Mouse (Mus musculus) ES-E14 (cell line): ENCODE measurements around the gene Midn. TPM values are rescaled to one million over a fixed set of nuclear protein-coding genes. Genes with fewer than 3 reads are reported as not detected.

ENCODE experiments used
- DNase-seq: peaks from one replicate; pipeline ENCODE4 v3.0.0-alpha.2; 2013; ENCODE audit warnings: low read depth, low spot score
- H3K27ac ChIP-seq: 2 replicates; pipeline ENCODE4 v1.5.1; 2012; ENCODE audit warnings: low read depth, mild to moderate bottlenecking, low read length, moderate library complexity, mixed read lengths; ENCODE audit not compliant: poor library complexity, insufficient read depth, severe bottlenecking
- H3K36me3 ChIP-seq: 2 replicates; pipeline ENCODE4 v1.6.1; 2012; ENCODE audit warnings: mild to moderate bottlenecking, low read length, moderate library complexity, mixed read lengths; ENCODE audit not compliant: control insufficient read depth, poor library complexity, insufficient read depth, severe bottlenecking
- H3K4me1 ChIP-seq, 2 experiments: fragments of 150-350 bp in 1 of 2; sonication (generic) in 1 of 2; 2 replicates each; pipeline ENCODE4 v1.6.1; 2012; ENCODE audit warnings: low read length in 2 of 2, mild to moderate bottlenecking in 1 of 2, mixed read lengths in 1 of 2; ENCODE audit not compliant: control insufficient read depth in 2 of 2, insufficient read depth in 2 of 2, poor library complexity in 1 of 2
- H3K4me3 ChIP-seq, 2 experiments: fragments of 150-350 bp in 1 of 2; sonication (generic) in 1 of 2; 2 replicates each; pipeline ENCODE4 v1.5.1; 2012; ENCODE audit warnings: low read length in 2 of 2, low read depth in 1 of 2, mild to moderate bottlenecking in 1 of 2, mixed read lengths in 1 of 2; ENCODE audit not compliant: insufficient read depth in 1 of 2, poor library complexity in 1 of 2, severe bottlenecking in 1 of 2
- H3K9ac ChIP-seq: 2 replicates; pipeline ENCODE4 v1.6.1; 2012; ENCODE audit warnings: low read depth, mild to moderate bottlenecking, low read length, mixed read lengths; ENCODE audit not compliant: poor library complexity, insufficient read depth, severe bottlenecking
- H3K9me3 ChIP-seq: fragments of 150-350 bp; sonication (generic); 2 replicates; pipeline ENCODE4 v1.6.1; 2012; ENCODE audit warnings: low read depth, mild to moderate bottlenecking, low read length; ENCODE audit not compliant: control insufficient read depth, insufficient read depth
- CHD2 ChIP-seq: IDR thresholded peaks from 2 replicates; pipeline ENCODE4 v1.6.1; 2014; ENCODE audit warnings: mild to moderate bottlenecking, low read depth, low read length, inconsistent platforms
- HCFC1 ChIP-seq: IDR thresholded peaks from 2 replicates; pipeline ENCODE4 v1.6.1; 2012; ENCODE audit warnings: low read length, inconsistent platforms, borderline replicate concordance; ENCODE audit not compliant: insufficient read depth
- MAFK ChIP-seq: IDR thresholded peaks from 2 replicates; pipeline ENCODE4 v1.6.1; 2014; ENCODE audit warnings: mild to moderate bottlenecking, low read depth, low read length, inconsistent platforms; ENCODE audit not compliant: insufficient read depth
- ZC3H11A ChIP-seq: IDR thresholded peaks from 2 replicates; pipeline ENCODE4 v1.6.1; 2012; ENCODE audit warnings: low read depth, mild to moderate bottlenecking, inconsistent platforms, low read length, borderline replicate concordance
- ZNF384 ChIP-seq: IDR thresholded peaks from 2 replicates; pipeline ENCODE4 v1.6.1; 2012; ENCODE audit warnings: low read depth, low read length, inconsistent platforms
- in situ Hi-C, 2 experiments: fragments of 600-800 bp; cut with MboI; formaldehyde crosslinking; loops; one replicate each; pipeline ENCODE4 v1.15.1; 2025; ENCODE audit warnings: low sequenced_read_pairs in 2 of 2, inconsistent platforms in 1 of 2; ENCODE audit not compliant: unreplicated experiment in 2 of 2
- total RNA-seq: library from RNA; depleted of rRNA; stranded (reverse); fragments of 300-350 nt; gene quantifications from 2 replicates; pipeline ENCODE4 v1.2.3, GENCODE M21; 2012

Midn gene
- total RNA-seq, 1 experiment: 38.3 TPM

DNA sequence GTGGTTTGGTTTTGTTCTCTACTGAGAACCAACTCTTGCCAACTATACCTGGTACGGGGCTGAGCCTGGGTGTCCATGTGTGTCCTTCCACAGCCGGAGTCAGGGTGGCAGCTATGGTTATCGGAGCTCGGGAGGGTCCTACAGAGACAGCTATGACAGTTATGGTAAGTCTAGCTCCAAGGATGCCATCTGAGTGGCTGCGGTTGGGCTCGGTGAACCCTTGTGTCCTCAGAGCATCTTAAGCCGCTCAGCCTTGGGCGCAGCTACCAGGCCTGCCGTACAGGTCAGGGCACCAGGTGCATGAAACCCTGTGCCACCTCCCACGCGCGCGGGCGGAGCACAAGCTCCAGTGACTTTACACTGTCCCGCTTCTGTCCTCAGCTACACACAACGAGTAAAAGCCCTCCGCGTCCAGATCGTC lies 22.5 kb downstream of the Midn start:
- TF ChIP-seq ZNF384 (no peak), MAFK (no peak), ZC3H11A (no peak), CHD2 (no peak), HCFC1 (no peak)
- DNase-seq: no peak
- Histone ChIP-seq H3K9me3 (no peaks in the 10 kb centered on the region), H3K27ac (no peak overlapping the region), H3K4me1 (peaks cover 6 to 17% of the 10 kb centered on the region in 2 experiments; a peak in 3 of 4 replicates), H3K4me3 (no peak overlapping the region), H3K36me3 (peaks cover 24% of the 10 kb centered on the region), H3K9ac (0 out of 2 replicates have a peak overlapping the region, but pooled peaks have one; percentile 15)
- in situ Hi-C loops: loop anchor here (10.0 kb wide), 2 partner anchors 74 to 204 kb away; partner anchors contain the start of gene Ndufs7 (in 1 of the 2)

DNA sequence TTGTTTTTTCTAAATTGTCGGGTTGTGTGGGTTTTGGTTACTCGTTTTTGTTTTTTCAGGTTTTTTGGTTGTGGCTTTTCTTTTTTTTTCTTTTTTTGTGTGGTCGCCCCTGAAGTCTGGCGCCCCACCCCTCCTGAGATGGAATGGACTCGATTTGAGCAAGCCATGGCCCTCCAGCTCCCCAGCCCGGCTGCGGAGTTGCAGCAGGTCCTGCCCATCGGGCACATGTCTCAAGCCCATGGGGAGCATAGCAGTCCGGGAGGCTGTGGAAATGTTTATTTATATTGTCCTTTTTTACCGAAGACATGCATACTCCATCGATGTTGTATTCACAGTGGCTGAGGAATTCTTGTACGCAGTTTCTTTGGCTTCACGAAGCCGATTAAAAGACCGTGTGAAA lies 23.2 kb downstream of the Midn start:
- no peak for DNase-seq
- Histone ChIP-seq H3K36me3 (peaks cover 24% of the 10 kb centered on the region), H3K9ac (peak overlapping the region; percentile 87; the same call in 1 of the 2 replicates), H3K27ac (no peak overlapping the region), H3K4me3 (peak overlapping the region; percentile 15 to 80), H3K9me3 (no peaks in the 10 kb centered on the region), H3K4me1 (peaks cover 6 to 13% of the 10 kb centered on the region in 2 experiments; a peak in 3 of 4 replicates)
- TF ChIP-seq CHD2 (no peak), ZNF384 (no peak), ZC3H11A (no peak), MAFK (no peak), HCFC1 (no peak)
- in situ Hi-C loops: loop anchor here (10.0 kb wide), 2 partner anchors 74 to 204 kb away; partner anchors contain the start of gene Ndufs7 (in 1 of the 2)

DNA sequence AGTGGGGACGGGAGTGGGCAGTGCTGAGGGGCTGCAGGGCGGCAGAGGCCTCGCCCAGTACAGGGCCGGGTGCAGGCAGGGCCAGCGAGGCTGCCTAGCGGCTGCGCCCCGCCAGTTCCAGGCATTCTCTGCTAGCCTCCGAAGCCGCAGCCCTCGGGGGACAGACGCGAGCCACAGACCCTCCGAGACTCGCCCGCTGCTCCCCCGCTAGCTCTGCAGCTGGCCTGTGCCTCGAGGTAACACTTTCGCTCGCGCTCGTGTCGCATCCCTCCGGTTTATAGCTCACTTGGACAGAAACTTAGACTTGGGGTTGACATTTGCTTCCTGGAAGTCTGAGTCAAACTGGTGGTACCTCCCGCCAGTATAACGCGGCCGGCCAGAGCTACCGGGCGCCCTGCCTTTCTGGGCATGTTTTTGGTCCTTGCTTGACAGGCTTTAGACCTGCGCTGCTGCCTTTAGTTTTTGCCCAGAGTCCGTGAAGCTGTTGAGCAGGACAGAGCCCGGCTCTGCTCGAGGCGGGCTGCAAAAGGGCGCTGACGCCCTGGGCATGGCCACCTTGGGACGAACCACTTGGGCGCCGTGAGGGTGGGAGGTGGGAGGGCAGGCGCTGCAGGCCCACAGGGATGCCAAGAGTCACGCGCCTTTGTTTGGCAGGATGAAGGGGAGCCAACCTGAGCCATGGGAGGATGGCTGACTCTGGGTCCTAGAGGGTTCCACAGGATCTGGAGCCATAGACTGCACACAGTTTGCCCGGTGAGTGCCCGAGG lies 23.9 kb downstream of the Midn start:
- peak overlapping the region; percentile 80 to 81 for H3K4me3 ChIP-seq
- H3K4me1 ChIP-seq: peaks cover 5 to 11% of the 10 kb centered on the region in 2 experiments; a peak in 3 of 4 replicates
- H3K9ac ChIP-seq: peak overlapping the region; percentile 87
- DNase-seq: no peak
- in situ Hi-C loops: loop anchor here (10.0 kb wide), 2 partner anchors 73 to 203 kb away; partner anchors contain the start of gene Ndufs7 (in 1 of the 2)
- no peaks in the 10 kb centered on the region for H3K9me3 ChIP-seq
- H3K36me3 ChIP-seq: peaks cover 24% of the 10 kb centered on the region
- peak overlapping the region; percentile 96 for H3K27ac ChIP-seq
- TF ChIP-seq MAFK (no peak), ZC3H11A (no peak), HCFC1 (no peak), ZNF384 (no peak), CHD2 (no peak)

DNA sequence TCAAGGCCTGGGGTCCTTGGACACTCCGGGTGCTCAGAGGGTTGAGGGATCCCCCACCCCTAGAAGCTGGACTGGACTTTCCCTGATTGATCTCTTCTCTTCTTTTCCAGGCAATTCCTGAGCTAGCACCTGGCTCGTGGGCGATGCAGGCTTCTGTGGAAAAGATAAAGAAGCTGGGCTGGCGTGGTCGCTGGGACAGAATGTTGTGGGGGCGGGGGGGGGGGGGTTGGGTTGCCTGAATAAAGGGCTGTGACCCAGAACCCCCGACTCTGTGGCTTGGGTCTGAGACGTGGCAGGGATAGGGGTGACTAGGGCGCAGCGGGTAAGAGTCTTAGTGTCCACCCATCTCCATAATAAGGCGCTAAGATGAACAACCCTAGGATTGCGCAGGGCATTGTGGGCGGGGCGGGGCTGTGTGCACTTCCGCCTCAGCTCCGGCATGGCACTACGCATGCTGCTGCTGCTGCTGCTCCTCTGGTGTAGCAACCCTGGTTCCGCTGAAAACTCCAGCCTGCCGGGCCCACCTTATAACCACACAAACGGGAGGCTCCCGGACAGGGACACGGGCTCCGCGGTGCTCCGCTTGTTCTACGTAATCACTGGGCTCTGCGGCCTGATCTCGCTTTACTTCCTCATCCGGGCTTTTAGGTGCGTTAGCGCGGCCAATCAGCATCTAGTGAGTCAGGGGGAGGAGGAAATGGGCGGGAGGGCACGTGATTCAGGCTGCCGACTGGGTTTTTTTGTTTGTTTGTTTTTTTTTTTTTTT lies 24.6 kb downstream of the Midn start, which contains the start of gene 1600002K03Rik:
Gene 1600002K03Rik (plus strand): TSS at position 418 of the 766 bp plus-strand sequence.
- Histone ChIP-seq H3K27ac (peak within 1 kb of the TSS; percentile 96), H3K9me3 (no peaks in the 10 kb centered on the region), H3K4me3 (peak within 1 kb of the TSS; percentile 80 to 81), H3K4me1 (peaks cover 2 to 11% of the 10 kb centered on the region in 2 experiments; a peak in 2 of 4 replicates), H3K36me3 (peaks cover 24% of the 10 kb centered on the region), H3K9ac (peak within 1 kb of the TSS; percentile 87)
- in situ Hi-C loops: loop anchor here (10.0 kb wide), 2 partner anchors 72 to 202 kb away; partner anchors contain the start of gene Ndufs7 (in 1 of the 2)
- DNase-seq: peak; percentile 87
- TF ChIP-seq ZC3H11A (no peak), CHD2 (0 out of 2 replicates have a peak, but pooled peaks have one; percentile 12), HCFC1 (0 out of 2 replicates have a peak, but pooled peaks have one; percentile 27), MAFK (no peak), ZNF384 (peak; percentile 89)
